Mouse (Mus musculus) cerebellum, adult 2 months (tissue): ENCODE measurements around the gene Tec. TPM values are rescaled to one million over a fixed set of nuclear protein-coding genes. Genes with fewer than 3 reads are reported as not detected.

Experiments used
- DNase-seq, 2 experiments: peaks; one replicate each; pipeline ENCODE4 v3.0.0; 2021
- H3K27ac ChIP-seq: fragments of 200-500 bp; 2 replicates; pipeline ENCODE4 v1.5.1; 2012; ENCODE audit warnings: low read length, control low read depth, inconsistent platforms; ENCODE audit not compliant: insufficient read depth
- H3K27me3 ChIP-seq: fragments of 200-500 bp; 2 replicates; pipeline ENCODE4 v1.6.1; 2012; ENCODE audit warnings: inconsistent platforms, mild to moderate bottlenecking, low read length, moderate library complexity; ENCODE audit not compliant: control insufficient read depth, insufficient read depth
- H3K4me1 ChIP-seq: fragments of 200-500 bp; 2 replicates; pipeline ENCODE4 v1.6.1; 2011; ENCODE audit warnings: low read length; ENCODE audit not compliant: control insufficient read depth, insufficient read depth
- H3K4me3 ChIP-seq: fragments of 200-500 bp; replicated peaks from 2 replicates; pipeline ENCODE3; 2011; ENCODE audit warnings: mild to moderate bottlenecking, low read depth, low read length, control low read depth; ENCODE audit not compliant: insufficient read depth
- CTCF ChIP-seq: fragments of 200-500 bp; IDR thresholded peaks from 2 replicates; pipeline ENCODE4 v1.5.1; 2011; ENCODE audit warnings: low read depth, mild to moderate bottlenecking, control low read depth, low read length, moderate library complexity, borderline replicate concordance; ENCODE audit not compliant: insufficient read depth
- POLR2A ChIP-seq: fragments of 200-500 bp; IDR thresholded peaks from 2 replicates; pipeline ENCODE4 v1.6.1; 2011; ENCODE audit warnings: low read length, control low read depth, borderline replicate concordance; ENCODE audit not compliant: insufficient read depth
- WGBS: fragments of 180-500 bp; shearing (Covaris S2); methylation state at CpG from one replicate; pipeline ENCODE4 v1.1.7; 2018; 5-methylcytosine and 5-hydroxymethylcytosine counted together
- polyA plus RNA-seq: library from polyadenylated mRNA; depleted of rRNA; stranded (reverse); fragments of >200 nt; gene quantifications from 2 replicates; pipeline ENCODE4 v1.2.3, GENCODE M21; 2012

The Tec gene
- polyA plus RNA-seq, 1 experiment = 1.8 TPM

DNA sequence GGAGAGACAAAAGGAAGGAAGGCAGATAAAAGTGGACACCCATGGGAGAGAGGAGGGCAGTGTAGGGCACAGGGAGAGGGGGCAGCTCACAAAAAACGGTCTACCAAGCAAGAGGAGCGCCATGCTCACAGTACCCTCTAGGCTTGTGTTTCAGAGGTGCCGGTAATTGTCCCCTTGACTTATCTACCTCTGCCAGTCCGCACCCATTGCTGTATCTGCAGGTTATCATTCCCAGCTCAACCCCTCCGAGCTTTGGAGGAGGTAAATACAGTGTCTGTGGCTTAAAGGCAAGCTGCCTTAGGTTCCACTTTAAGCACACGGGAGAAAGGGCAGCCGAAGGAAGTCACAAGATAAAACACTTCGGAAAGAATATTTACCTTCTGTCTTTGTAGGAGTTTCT lies 31.0 kb upstream of the Tec start:
- no peak for DNase-seq
- H3K27me3 ChIP-seq = no peaks in the 10 kb centered on the region
- no peak overlapping the region for H3K27ac ChIP-seq
- no peaks in the 10 kb centered on the region for H3K4me1 ChIP-seq
- 96% methylated on average over 8 of the region's 8 CpGs for WGBS
- TF ChIP-seq POLR2A (no peak), CTCF (no peak)
- H3K4me3 ChIP-seq = no peak overlapping the region

DNA sequence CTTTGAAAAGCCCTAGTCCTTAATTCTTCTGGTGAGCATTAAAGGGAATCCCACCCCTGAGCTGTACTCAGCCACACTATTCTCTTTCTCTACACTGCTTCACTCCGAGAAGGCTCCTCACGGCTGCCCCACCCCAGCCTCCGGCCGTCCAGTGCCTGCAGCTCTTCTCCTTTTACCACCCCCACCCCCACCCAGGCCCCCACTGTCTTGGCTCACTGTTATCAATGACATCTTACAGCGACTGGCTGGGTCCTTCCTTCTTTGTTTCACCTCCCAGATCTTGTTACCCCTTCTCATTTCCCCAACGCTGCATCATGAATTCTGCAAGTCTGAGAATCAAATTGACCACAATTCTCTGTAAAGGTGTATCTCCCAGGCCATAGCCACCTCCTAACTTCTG lies 29.7 kb upstream of the Tec start:
- no peak for DNase-seq
- no peak for TF ChIP-seq POLR2A
- no peak for TF ChIP-seq CTCF
- WGBS = 78% methylated on average over 6 of the region's 6 CpGs
- Histone ChIP-seq H3K27ac (no peak overlapping the region), H3K27me3 (no peaks in the 10 kb centered on the region), H3K4me3 (no peak overlapping the region), H3K4me1 (no peaks in the 10 kb centered on the region)

DNA sequence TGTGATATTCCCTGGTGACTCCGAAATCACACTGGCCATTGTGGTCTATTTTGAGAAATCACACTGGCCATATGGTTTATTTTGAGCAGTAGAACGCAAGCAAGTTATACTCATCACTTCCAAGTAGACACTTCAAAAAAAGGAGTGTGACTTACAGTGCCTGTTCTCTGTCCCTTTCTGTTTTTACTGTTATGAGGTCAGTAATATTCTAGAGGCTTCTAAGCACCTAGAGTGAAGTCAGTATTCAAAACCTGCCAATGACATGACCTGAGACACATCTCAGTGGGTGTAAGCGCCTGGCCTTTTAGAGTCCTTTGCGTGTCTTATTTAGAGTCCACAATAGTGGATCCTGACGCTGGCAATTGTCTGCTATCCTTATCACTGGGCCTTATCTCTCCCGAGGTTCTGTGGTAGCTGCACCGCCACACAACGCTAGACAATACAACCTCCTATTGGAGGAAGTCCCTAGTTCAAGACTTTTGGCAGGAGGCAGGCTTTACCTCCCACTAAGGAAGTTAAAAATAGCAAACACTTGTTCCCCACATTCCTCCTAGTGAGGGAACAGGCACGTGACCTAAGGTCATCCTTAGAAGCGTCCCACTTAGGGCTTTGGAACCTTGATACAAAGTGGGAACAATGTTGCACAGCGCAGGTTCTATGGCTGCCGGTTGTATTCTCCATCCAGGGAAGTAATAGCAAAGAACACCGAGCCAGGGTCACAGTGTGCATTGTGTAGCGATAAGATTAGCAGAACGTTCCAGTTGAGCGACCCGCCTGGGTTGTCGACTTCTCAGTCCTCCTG lies 28.4 kb upstream of the Tec start:
- Histone ChIP-seq H3K4me1 (no peaks in the 10 kb centered on the region), H3K27ac (no peak overlapping the region), H3K27me3 (no peaks in the 10 kb centered on the region), H3K4me3 (no peak overlapping the region)
- DNase-seq = no peak
- TF ChIP-seq POLR2A = no peak
- no peak for TF ChIP-seq CTCF
- WGBS = 55% methylated on average over 18 of the region's 18 CpGs

DNA sequence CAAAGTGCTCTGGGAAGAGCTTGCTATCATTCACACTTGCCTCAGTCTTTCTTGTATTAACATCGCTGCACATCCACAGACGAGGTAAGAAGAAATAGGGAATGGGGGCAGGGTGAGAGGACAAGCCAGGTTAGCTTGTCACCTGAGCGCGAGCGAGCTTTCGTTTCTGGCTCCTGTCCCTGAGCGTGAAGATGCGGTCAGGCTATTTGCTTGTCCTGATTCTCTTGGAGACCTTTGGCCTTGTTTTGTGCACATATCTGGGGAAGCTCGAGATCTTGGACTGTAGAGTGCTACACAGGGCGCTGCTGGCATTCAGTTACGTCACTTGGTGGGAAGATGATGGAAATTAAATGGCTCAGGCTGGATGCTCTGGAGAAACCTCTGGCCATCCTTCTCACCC lies 27.0 kb upstream of the Tec start:
- WGBS = 93% methylated on average over 11 of the region's 11 CpGs
- Histone ChIP-seq H3K4me1 (no peaks in the 10 kb centered on the region), H3K4me3 (no peak overlapping the region), H3K27ac (no peak overlapping the region), H3K27me3 (no peaks in the 10 kb centered on the region)
- no peak for DNase-seq
- TF ChIP-seq CTCF (no peak), POLR2A (no peak)

DNA sequence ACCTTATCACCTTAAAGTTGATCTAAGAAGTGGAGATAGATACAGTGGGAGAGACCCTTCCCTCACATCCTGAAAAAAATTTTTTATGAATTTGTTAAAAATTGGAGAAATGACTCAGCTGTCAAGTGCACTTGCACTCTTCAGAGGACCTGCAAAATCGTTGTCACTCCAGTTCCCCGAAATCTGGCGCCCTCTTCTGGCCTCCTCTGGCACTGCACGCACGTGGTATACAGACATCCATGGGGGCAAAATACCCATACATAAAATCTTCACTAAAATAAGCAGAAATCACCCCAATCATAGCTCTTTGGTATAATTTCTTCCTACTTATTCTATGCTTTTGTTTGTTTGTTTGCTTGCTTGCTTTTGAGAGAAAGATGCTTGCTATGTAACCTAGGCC lies 25.7 kb upstream of the Tec start:
- WGBS = 64% methylated on average over 5 of the region's 5 CpGs
- TF ChIP-seq CTCF (peak; percentile 33; the same call in 1 of the 2 replicates), POLR2A (no peak)

DNA sequence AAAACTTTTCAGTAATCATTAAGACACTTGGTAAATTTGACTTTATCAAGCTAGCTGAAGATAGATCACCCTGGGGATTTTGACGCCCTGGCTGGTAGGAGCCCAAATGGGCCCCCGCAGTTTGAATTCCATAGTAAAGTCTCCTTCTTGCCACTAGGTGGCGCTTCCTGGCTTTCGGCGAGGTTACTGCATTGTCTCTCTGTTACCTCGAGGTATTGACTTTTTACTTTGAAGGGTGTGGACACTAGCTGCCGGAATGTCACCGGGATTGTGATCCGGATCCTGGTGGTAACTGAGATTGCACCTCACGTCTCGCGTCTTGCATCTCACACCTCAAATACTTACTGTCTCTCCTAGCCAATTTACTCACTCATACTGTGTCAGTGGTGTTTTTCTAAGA lies 23.3 kb upstream of the Tec start:
- H3K27ac ChIP-seq = no peak overlapping the region
- no peaks in the 10 kb centered on the region for H3K27me3 ChIP-seq
- no peaks in the 10 kb centered on the region for H3K4me1 ChIP-seq
- H3K4me3 ChIP-seq = no peak overlapping the region
- TF ChIP-seq CTCF (peak; percentile 67; the same call in 1 of the 2 replicates), POLR2A (no peak)
- 7% methylated on average over 12 of the region's 12 CpGs for WGBS
- peak; percentile 52 to 53 for DNase-seq

More for the DNA sequence above, 25.7 kb upstream of the Tec start:
- H3K27ac ChIP-seq = no peak overlapping the region
- DNase-seq = no peak
- no peak overlapping the region for H3K4me3 ChIP-seq
- no peaks in the 10 kb centered on the region for H3K4me1 ChIP-seq
- H3K27me3 ChIP-seq = no peaks in the 10 kb centered on the region

DNA sequence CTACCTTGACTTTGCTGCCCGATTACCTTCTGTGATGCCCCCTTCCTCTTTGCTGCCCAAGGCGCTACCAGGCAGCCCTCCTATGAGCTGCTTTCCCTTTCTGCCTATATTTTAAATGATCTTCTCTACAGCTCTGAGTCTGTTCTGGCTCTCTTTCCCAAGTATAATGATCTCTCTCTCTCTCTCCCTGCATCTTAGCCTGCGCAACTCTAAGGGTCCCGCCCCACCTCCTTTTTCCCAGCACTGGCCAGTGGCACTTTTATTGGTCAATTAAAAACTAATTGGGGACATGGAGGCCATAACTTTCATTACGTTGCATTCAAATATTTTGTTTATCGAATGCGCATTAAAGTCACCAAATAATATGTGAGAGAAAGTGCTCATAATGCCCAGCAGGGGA lies 20.0 kb upstream of the Tec start:
- Histone ChIP-seq H3K4me1 (no peaks in the 10 kb centered on the region), H3K4me3 (no peak overlapping the region), H3K27me3 (no peaks in the 10 kb centered on the region), H3K27ac (no peak overlapping the region)
- TF ChIP-seq CTCF = no peak
- TF ChIP-seq POLR2A = no peak
- DNase-seq = no peak
- WGBS = 93% methylated on average over 7 of the region's 7 CpGs

DNA sequence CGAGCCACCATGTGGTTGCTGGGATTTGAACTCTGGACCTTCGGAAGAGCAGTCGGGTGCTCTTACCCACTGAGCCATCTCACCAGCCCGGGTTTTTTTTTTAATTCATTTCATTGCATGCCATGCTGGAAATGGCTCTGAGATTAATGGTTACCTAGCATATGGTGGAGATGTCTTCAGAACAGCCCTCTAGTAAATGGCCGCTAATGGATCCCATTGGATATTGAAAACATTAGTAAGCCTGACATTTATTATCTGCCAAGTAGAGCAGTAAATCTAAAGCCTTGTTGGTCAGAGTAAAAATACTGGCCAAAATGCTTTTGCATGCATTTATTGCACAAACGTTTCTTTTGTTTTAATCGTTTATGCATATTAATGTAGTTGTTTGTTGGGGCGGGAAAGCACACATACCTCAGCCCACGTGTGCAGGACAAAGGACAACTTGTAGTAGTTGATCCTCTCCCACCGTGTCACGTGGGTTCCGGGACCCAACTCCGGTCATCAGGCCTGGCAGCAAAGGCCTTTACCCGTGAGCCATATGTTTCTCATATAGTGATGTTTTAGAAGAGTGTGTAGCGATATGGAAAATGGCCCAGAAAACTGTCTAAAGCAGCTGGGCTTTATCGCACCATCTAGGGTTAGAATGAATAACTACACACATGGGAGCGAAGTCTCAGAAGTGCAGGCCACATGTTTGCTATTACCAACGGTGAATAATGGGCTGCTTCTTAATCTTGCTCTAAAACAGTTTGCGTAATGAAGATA lies 18.4 kb upstream of the Tec start:
- Histone ChIP-seq H3K27me3 (no peaks in the 10 kb centered on the region), H3K4me1 (no peaks in the 10 kb centered on the region), H3K27ac (no peak overlapping the region), H3K4me3 (no peak overlapping the region)
- 84% methylated on average over 19 of the region's 19 CpGs for WGBS
- DNase-seq = no peak
- no peak for TF ChIP-seq POLR2A
- TF ChIP-seq CTCF = no peak
